Mouse (Mus musculus) liver, postnatal 0 days (tissue): ENCODE data around the gene Traf7. TPM values are rescaled to one million over a fixed set of nuclear protein-coding genes. Genes with fewer than 3 reads are reported as not detected.

Source experiments
- ATAC-seq: fragments of 200-750 bp; cut with Nextera tagmentation; 2 replicates; pipeline ENCODE4 v1.8.0; 2017; ENCODE audit warnings: mild to moderate bottlenecking, moderate library complexity
- DNase-seq: peaks from one replicate; pipeline ENCODE4 v3.0.0-alpha.2; 2016
- H3K27ac ChIP-seq: fragments of 300-500 bp; sonication (generic); 2 replicates; pipeline ENCODE4 v1.5.1; 2014; ENCODE audit warnings: antibody characterized with exemption, moderate library complexity, mild to moderate bottlenecking, low read depth
- H3K27me3 ChIP-seq: fragments of 300-500 bp; sonication (generic); 2 replicates; pipeline ENCODE4 v1.6.1; 2014; ENCODE audit warnings: low read length, control low read depth, mixed read lengths; ENCODE audit not compliant: insufficient read depth
- H3K36me3 ChIP-seq: fragments of 300-500 bp; sonication (generic); replicated peaks from 2 replicates; pipeline ENCODE4 v1.6.1; 2014; ENCODE audit warnings: mild to moderate bottlenecking, control low read depth, low read length, moderate library complexity, mixed read lengths; ENCODE audit not compliant: insufficient read depth
- H3K4me1 ChIP-seq: fragments of 300-500 bp; sonication (generic); 2 replicates; pipeline ENCODE4 v1.6.1; 2014; ENCODE audit warnings: antibody characterized with exemption, mild to moderate bottlenecking, control low read depth; ENCODE audit not compliant: insufficient read depth
- H3K4me2 ChIP-seq: fragments of 300-500 bp; sonication (generic); 2 replicates; pipeline ENCODE4 v1.6.1; 2014; ENCODE audit warnings: low read depth, mild to moderate bottlenecking, low read length, moderate library complexity, mixed read lengths
- H3K4me3 ChIP-seq: fragments of 300-500 bp; sonication (generic); 2 replicates; pipeline ENCODE4 v1.5.1; 2014; ENCODE audit warnings: low read depth, low read length
- H3K9ac ChIP-seq: fragments of 300-500 bp; sonication (generic); replicated peaks from 2 replicates; pipeline ENCODE4 v1.6.1; 2014; ENCODE audit warnings: mild to moderate bottlenecking, moderate library complexity
- H3K9me3 ChIP-seq: fragments of 300-500 bp; sonication (generic); 2 replicates; pipeline ENCODE4 v1.6.1; 2016; ENCODE audit warnings: mild to moderate bottlenecking, control low read depth, low read length, mixed read lengths
- CTCF ChIP-seq: sonication (generic); IDR thresholded peaks from 2 replicates; pipeline ENCODE4 v1.5.1; 2016; ENCODE audit warnings: antibody characterized with exemption, low read depth
- EP300 ChIP-seq: IDR thresholded peaks from 2 replicates; pipeline ENCODE4 v1.6.1; 2016; ENCODE audit warnings: antibody characterized with exemption, low read depth, mild to moderate bottlenecking
- WGBS: fragments of 180-500 bp; shearing (Covaris S2); extraction: QIAGEN DNeasy Blood & Tissue Kit; methylation state at CpG from one replicate; pipeline ENCODE4 v1.1.7; 2014; ENCODE audit not compliant: insufficient replicate concordance; 5-methylcytosine and 5-hydroxymethylcytosine counted together
- polyA plus RNA-seq: library from polyadenylated mRNA; unstranded; fragments of >200 nt; fragmentation: Nextera tagmentation; extraction: Ambion mirVana; gene quantifications from 2 replicates; pipeline ENCODE4 v1.2.1, GENCODE M21; 2015

The Traf7 gene
- 14.1 and 17.2 TPM in 2 replicates for polyA plus RNA-seq

DNA sequence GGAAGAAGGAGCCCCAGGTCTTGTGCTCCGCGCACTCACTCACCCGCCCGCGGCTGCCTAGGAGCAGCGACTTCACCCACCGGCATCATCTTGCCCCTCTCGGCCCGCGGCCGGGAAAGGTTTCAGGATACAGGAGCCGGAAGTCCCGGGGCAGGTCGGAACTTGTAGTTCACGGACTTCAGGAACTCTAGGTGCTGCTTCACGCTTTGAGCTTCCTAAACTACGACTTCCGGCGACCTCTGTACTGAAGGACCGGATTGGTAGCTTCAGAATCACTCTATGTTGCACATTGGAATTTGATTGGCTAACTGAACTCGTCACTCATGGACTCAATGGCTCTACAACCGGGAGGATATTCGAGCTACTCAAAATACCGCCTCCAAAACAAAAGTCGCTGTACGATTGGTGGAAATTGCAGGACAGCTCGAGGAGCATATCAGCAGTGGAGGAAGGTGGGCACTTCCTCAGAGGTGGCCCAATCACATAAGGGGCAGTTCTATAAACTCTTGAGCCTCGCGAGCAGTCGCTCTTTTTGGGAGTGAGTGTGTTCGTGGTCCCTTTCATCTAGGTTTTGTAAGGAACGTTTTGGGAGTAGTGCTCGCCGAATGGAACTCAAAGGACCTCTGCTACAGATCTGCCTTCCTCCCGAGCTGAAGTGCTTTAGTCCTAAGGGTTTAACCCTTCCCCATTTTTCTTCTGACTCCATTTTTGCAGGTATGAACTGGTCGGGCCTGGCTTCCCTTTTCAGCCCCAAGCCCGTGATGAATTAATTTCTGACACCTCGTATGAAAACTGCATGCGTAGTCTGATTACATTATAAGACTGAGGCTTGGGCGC lies at the start of gene Traf7:
Gene Traf7, minus strand, starts transcription at position 216 of the 837 bp plus-strand sequence.
- WGBS, result under 1% methylated on average over 40 of the region's 40 CpGs
- H3K9me3 ChIP-seq, result no peaks in the 10 kb centered on the region
- DNase-seq (peak; percentile 91), ATAC-seq (peak; percentile 97)
- H3K4me1 ChIP-seq, result peaks cover 41% of the 10 kb centered on the region
- peak; percentile 66 for TF ChIP-seq EP300
- no peak for TF ChIP-seq CTCF
- peaks cover 12% of the 10 kb centered on the region for H3K36me3 ChIP-seq
- H3K27ac ChIP-seq, result peak within 1 kb of the TSS; percentile 81
- H3K9ac ChIP-seq, result peak within 1 kb of the TSS; percentile 87
- H3K4me3 ChIP-seq, result peak within 1 kb of the TSS; percentile 87
- H3K4me2 ChIP-seq, result peak within 1 kb of the TSS; percentile 94
- H3K27me3 ChIP-seq, result no peaks in the 10 kb centered on the region

DNA sequence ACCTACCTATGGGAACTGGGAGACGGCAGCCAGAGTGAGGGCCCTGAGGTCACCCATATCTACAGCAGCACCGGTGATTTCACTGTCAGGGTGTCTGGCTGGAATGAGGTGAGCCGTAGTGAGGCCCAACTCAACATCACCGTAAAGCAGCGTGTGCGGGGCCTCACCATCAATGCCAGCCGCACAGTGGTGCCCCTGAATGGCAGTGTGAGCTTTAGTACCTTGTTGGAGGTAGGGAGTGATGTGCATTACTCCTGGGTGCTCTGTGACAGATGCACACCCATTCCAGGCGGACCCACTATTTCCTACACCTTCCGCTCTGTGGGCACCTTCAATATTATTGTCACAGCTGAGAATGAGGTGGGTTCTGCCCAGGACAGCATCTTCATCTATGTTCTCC lies 46.1 kb upstream of the Traf7 start:
- peaks cover 34% of the 10 kb centered on the region for H3K36me3 ChIP-seq
- H3K9ac ChIP-seq, result no peak overlapping the region
- H3K27ac ChIP-seq, result no peak overlapping the region
- no peaks in the 10 kb centered on the region for H3K27me3 ChIP-seq
- no peaks in the 10 kb centered on the region for H3K9me3 ChIP-seq
- no peak overlapping the region for H3K4me2 ChIP-seq
- no peaks in the 10 kb centered on the region for H3K4me1 ChIP-seq
- TF ChIP-seq CTCF (no peak), EP300 (no peak)
- WGBS, result 90% methylated on average over 9 of the region's 9 CpGs
- DNase-seq, result no peak
- no peak overlapping the region for H3K4me3 ChIP-seq
- no peak for ATAC-seq

DNA sequence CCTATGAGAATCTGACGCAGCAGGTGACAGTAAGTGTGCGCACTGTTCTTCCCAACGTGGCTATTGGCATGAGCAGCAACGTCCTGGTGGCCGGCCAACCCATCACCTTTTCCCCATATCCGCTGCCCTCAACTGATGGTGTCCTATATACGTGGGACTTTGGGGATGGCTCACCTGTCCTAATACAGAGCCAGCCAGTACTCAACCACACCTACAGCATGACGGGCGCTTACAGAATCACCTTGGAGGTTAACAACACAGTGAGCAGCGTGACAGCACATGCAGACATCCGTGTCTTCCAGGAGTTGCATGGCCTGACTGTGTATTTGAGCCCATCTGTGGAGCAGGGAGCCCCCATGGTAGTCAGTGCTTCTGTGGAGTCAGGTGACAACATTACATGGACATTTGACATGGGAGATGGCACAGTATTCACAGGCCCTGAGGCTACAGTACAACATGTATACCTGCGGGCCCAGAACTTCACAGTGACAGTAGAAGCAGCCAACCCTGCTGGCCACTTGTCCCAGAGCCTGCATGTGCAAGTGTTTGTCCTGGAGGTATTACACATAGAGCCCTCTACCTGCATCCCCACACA lies 45.0 kb upstream of the Traf7 start:
- no peak for ATAC-seq
- 87% methylated on average over 12 of the region's 12 CpGs for WGBS
- H3K27ac ChIP-seq, result no peak overlapping the region
- no peak overlapping the region for H3K4me3 ChIP-seq
- H3K36me3 ChIP-seq, result peaks cover 30% of the 10 kb centered on the region
- no peaks in the 10 kb centered on the region for H3K4me1 ChIP-seq
- H3K9ac ChIP-seq, result no peak overlapping the region
- no peaks in the 10 kb centered on the region for H3K9me3 ChIP-seq
- DNase-seq, result no peak
- H3K4me2 ChIP-seq, result no peak overlapping the region
- TF ChIP-seq EP300 (no peak), CTCF (no peak)
- H3K27me3 ChIP-seq, result no peaks in the 10 kb centered on the region

DNA sequence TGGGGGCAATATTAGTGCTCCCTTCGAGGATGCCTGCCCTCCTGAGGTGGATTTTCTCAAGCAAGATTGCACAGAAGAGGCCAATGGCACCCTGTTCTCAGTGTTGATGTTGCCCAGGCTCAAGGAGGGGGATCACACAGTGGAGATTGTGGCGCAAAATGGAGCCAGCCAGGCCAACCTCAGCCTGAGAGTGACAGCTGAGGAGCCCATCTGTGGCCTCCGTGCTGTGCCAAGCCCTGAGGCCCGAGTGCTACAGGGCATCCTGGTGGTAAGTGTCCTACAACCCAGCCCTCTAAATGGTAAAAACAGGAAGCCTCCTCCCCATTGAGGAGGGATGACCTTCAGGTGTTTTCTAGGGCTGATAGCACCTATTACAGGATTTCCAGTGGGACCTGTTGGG lies 42.1 kb upstream of the Traf7 start:
- no peak for ATAC-seq
- Histone ChIP-seq H3K36me3 (peaks cover 26% of the 10 kb centered on the region), H3K9me3 (no peaks in the 10 kb centered on the region), H3K4me1 (no peaks in the 10 kb centered on the region), H3K9ac (no peak overlapping the region), H3K27me3 (no peaks in the 10 kb centered on the region), H3K4me2 (no peak overlapping the region), H3K27ac (no peak overlapping the region), H3K4me3 (no peak overlapping the region)
- no peak for DNase-seq
- TF ChIP-seq EP300 (no peak), CTCF (no peak)
- WGBS, result 85% methylated on average over 4 of the region's 4 CpGs

DNA sequence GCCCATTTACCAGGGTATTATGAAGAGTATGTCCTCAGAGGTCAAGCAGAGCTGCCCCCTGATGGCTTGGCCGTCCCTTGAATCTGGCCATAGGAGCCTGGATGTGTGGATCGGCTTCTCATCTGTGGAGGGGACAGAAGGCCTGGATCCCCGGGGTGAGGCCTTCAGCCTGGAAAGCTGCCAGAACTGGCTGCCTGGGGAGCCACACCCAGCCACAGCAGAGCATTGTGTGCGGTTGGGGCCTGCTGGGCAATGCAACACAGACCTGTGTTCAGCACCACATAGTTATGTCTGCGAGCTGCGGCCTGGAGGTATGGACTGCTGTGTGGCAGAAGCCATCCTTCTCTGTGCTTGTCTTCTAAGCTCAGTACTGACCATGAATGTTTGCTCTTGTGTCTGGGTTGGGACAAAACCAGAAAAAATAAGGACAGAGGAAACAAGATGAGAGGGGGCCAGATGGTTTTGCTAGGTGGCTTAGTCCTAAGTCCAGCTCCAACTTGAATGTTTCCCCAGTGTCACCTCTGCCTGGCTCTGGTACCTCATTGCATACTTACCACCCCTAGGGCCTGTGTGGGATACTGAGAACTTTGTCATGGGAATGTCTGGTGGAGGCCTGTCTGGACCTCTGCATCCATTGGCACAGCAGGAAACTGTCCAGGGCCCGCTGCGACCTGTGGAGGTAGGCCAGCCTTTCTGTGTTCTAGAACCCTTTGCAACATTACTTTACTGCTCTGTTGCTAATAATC lies 39.5 kb upstream of the Traf7 start:
- H3K27me3 ChIP-seq, result no peaks in the 10 kb centered on the region
- no peak for TF ChIP-seq CTCF
- TF ChIP-seq EP300, result no peak
- no peaks in the 10 kb centered on the region for H3K4me1 ChIP-seq
- no peak overlapping the region for H3K27ac ChIP-seq
- H3K4me2 ChIP-seq, result 0 out of 2 replicates have a peak overlapping the region, but pooled peaks have one; percentile 9
- DNase-seq (peak; percentile 71), ATAC-seq (peak; percentile 73)
- 50% methylated on average over 8 of the region's 8 CpGs for WGBS
- H3K4me3 ChIP-seq, result no peak overlapping the region
- H3K9me3 ChIP-seq, result no peaks in the 10 kb centered on the region
- H3K9ac ChIP-seq, result 0 out of 2 replicates have a peak overlapping the region, but pooled peaks have one; percentile 21
- peaks cover 16% of the 10 kb centered on the region for H3K36me3 ChIP-seq

DNA sequence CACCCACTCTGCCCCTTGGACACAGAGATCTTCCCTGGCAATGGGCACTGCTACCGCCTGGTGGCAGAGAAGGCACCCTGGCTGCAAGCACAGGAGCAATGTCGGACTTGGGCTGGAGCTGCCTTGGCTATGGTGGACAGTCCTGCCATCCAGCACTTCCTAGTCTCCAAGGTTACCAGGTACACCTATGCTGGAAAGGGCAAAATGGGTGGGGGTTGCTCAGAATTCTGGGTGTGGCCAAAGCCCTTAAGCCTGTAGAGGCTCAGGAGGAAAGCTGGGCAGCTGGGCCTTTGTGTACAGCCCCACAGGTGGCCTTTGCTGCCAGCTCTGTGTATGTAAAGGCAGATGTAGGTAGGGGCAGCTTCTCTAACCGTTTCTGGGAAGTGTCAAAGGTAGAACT lies 38.1 kb upstream of the Traf7 start:
- DNase-seq, result no peak
- no peaks in the 10 kb centered on the region for H3K9me3 ChIP-seq
- TF ChIP-seq EP300, result no peak
- TF ChIP-seq CTCF, result no peak
- 69% methylated on average over 3 of the region's 3 CpGs for WGBS
- no peaks in the 10 kb centered on the region for H3K27me3 ChIP-seq
- H3K27ac ChIP-seq, result no peak overlapping the region
- H3K4me1 ChIP-seq, result no peaks in the 10 kb centered on the region
- no peak overlapping the region for H3K9ac ChIP-seq
- H3K4me3 ChIP-seq, result no peak overlapping the region
- H3K36me3 ChIP-seq, result peaks cover 14% of the 10 kb centered on the region
- no peak for ATAC-seq
- no peak overlapping the region for H3K4me2 ChIP-seq
